Mouse (Mus musculus) v-Abl transformed pro-B cells (cell line): ENCODE measurements around the gene Aar2.

Experiments
- in situ Hi-C, 2 experiments: fragments of 400-800 bp; cut with MboI; formaldehyde crosslinking; loops; one replicate each; pipeline ENCODE4 v1.15.1; 2025; ENCODE audit not compliant: unreplicated experiment in 2 of 2

Gene Aar2

GRCm38 (mm10) chr2:156561808-156562207, 14.4 kb downstream of the Aar2 start:
- in situ Hi-C loops: no loop called here

DNA sequence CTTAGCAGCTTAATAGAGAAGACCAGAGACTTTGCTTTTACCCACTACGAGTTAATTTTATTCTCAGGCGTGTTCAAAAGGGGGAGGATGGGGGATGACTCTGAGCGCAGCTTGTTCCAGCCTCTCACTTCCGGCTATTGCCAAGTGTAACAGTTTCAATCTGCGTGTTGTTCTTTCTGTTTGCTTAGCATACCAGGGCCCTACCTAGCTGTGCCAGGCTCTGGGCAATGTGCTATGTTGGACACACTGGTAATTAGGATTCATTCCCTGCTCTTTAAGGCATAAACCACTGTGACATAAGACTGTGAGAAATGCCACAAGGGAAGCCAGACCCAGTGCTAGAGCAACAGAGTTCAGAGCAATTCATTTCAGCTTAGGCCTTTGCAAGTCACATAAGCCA, 16.2 kb downstream of the Aar2 start:
- in situ Hi-C loops: no loop called here

DNA sequence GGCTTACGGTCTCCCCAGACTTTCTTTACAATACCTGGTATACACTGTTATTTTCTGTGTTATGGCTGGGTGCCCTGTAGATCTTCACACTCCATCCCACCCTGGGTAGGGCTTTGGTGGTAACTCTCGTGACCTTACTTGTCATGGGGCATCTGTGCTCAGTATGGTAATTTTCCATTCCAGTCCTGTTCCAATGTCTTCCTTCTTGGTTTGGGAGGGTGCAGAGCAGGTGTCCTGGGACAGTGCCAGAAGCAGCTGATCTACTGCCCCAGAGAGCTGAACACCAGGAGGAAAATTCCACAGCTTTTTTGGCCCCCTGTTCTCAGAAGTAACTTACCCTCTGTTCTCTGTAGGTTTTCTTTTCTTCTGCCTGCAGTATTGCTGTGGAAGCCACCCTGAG, 19.1 kb downstream of the Aar2 start:
- in situ Hi-C loops: no loop called here

DNA sequence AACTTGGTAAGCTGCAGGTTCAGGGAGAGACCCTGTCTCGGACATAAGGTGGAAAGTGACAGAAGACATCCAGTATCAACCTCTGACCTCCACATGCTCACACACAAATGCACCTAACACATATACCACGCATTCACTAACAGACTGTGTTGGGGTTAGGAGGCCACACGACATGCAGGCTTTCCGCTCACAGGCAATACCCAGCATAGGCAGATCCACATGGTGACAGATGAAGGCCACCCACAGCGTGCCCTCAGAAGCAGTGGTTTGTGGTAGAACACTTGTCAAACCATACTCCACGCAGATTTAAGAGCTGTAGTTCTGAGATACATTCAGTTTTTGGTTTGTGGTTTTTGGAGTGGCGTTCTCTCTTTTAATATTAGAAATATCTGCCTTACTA, 21.3 kb downstream of the Aar2 start:
- in situ Hi-C loops: no loop called here

GRCm38 (mm10) chr2:156569261-156569660, 21.9 kb downstream of the Aar2 start:
- in situ Hi-C loops: no loop called here

- in situ Hi-C loops: no loop called here
Measured at GRCm38 (mm10) chr2:156571521-156571920, 24.1 kb downstream of the Aar2 start.

DNA sequence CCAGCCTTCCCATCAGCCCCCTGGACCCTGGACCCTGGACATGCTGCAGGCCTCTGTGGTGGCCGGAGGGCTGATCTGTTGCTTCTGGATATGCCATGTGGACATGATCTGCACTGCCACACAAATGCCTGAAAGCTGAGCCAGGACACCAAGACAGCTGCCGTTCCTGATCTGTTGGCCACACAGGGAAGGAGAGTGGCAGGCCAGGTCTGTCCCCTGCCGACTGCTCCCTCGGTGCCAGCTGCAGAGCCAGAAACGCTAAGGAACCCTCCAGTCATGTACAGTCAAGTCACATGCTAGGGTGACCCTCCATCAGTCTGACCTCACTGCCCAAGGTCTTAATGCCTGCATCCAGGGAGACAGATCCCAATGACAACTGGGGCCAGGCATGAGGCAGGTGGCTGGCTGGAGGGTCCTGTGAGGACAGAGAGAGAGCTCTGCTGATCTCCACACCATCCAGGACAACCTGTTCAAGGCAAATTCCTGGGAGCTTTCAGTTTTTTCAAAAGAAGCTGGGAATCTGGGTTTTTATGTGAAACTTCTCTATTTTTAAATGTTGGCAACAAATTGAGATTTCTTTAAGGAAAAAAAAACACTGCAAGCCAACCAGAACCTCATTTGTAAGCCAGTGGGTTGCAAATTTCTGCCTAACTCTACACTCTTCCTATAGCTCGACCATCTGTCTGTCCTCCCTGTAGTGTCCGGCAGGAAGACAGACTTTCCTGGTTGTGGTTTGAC, 29.6 kb downstream of the Aar2 start:
- in situ Hi-C loops: no loop called here

DNA sequence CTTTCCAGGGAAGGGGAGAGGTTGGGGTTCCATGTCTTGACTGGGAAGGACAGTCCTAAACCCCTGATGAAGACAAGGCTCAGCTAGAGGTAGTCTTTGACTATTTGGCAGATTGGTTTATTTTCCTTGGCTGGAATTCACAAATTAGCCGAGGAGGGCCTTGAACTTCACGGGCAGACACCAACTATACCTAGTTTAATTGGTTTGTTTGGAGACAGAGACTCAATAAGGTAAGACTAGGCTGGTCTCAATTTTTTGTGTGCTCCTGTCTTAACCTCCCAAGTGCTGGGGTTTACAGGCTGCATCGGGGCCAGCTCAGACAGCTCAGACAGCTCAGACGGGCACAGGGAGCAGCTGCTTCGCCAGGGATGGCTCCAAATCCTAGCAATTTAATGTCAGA, 33.1 kb downstream of the Aar2 start:
- in situ Hi-C loops: no loop called here

GRCm38 (mm10) chr2:156581244-156581643, 33.9 kb downstream of the Aar2 start:
- in situ Hi-C loops: no loop called here

DNA sequence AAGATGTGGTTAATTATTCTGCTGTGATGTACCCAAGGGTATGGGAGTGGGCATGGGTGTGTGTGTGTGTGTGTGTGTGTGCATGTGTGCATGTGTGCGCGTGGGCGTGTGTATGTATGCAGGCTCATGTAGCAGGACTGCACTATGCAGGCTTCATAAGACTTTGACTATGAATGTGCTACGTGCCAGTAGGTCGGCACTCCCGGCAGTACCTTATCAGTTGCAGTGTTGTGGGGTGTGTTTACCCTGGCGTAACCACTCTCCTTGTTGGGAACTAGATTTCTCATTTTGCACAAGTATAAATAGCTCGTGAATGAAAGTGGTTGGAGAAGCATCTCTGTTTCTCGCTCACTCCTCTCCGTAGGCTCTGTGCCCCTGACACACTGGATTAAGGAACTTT, 35.5 kb downstream of the Aar2 start:
- in situ Hi-C loops: no loop called here

- in situ Hi-C loops: no loop called here
Measured at GRCm38 (mm10) chr2:156584154-156584796, 36.9 kb downstream of the Aar2 start.

- in situ Hi-C loops: no loop called here
Measured at GRCm38 (mm10) chr2:156584797-156585471, 37.5 kb downstream of the Aar2 start.

- in situ Hi-C loops: no loop called here
Measured at GRCm38 (mm10) chr2:156589481-156589880, 42.1 kb downstream of the Aar2 start.

GRCm38 (mm10) chr2:156594987-156595490, 47.7 kb downstream of the Aar2 start:
- in situ Hi-C loops: no loop called here

- in situ Hi-C loops: no loop called here
Measured at GRCm38 (mm10) chr2:156602581-156602980, 55.2 kb downstream of the Aar2 start.

GRCm38 (mm10) chr2:156603671-156604070, 56.3 kb downstream of the Aar2 start:
- in situ Hi-C loops: no loop called here

- in situ Hi-C loops: no loop called here
Measured at GRCm38 (mm10) chr2:156605144-156605543, 57.8 kb downstream of the Aar2 start.

- in situ Hi-C loops: no loop called here
Measured at GRCm38 (mm10) chr2:156605971-156606370, 58.6 kb downstream of the Aar2 start.

DNA sequence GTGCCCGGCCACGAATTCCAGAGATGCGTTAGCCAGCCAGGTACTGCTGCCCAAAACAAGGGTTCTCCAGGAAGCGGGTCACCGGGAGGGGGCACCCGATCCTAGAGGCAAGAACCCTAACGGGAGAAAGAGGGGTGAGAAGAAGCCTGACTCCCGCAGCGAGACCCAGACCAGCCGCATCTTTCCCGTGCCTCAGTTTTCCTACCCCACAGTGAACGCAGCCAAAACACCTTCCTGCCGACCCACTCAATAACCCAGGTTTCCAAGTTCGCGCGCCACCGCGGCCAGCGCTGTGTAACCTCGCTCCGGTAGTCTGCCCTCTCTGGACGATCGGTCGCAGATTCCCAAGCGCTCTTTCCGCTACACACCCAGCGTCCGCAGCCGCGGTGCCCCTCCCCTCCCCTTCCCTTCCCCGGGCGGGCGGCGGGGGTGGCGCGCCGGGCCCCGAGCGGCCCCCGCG, 65.7 kb downstream of the Aar2 start:
- in situ Hi-C loops: no loop called here

- in situ Hi-C loops: no loop called here
Measured at GRCm38 (mm10) chr2:156613541-156614257, 66.3 kb downstream of the Aar2 start, which contains the start of gene Dlgap4. Dlgap4 (plus strand) TSS chr2:156613705.

GRCm38 (mm10) chr2:156614258-156614556, 66.8 kb downstream of the Aar2 start:
- in situ Hi-C loops: no loop called here
